Mouse (Mus musculus): ENCODE measurements around the gene Invs. TPM values are rescaled to one million over a fixed set of nuclear protein-coding genes. Genes with fewer than 3 reads are reported as not detected.

Invs gene
- polyA plus RNA-seq, 1 experiment from 2014 or later = 5.6 TPM

DNA sequence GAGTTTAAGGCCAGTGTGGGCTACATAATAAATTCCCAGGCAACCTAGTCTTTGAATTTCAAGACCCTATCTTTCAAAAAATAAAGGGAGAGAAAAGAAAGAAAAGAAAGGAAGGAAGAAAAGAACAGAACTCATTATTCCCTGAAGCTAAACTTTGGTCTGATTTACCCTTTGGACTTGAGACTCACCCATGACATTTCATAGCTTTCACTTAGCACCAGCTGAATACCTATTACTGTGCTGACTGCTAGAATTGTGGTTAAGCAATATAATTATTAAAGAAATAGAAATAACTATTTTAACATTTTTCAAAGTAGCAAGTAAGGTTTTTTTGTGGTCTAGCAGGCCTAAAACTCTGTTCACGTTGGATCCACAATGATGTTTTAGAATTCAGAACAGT lies 1.6 kb downstream of the Invs start:
- no peak overlapping the region for H3K4me3 ChIP-seq (ENCODE audit: low read depth, low read length)
- WGBS = 88% methylated on average over 1 of the region's 1 CpGs
- H3K4me2 ChIP-seq (ENCODE audit: low read depth, low read length) = no peak overlapping the region
- H3K27ac ChIP-seq (replicated peaks; ENCODE audit: low read depth, low read length) = no peak overlapping the region
- H3K36me3 ChIP-seq (replicated peaks; ENCODE audit: control insufficient read depth, insufficient read depth, low read depth, low read length) = no peaks in the 10 kb centered on the region
- no peak for ATAC-seq (replicated peaks; ENCODE audit: insufficient number of reproducible peaks, low FRiP score, low TSS enrichment, low read depth)
- no peaks in the 10 kb centered on the region for H3K27me3 ChIP-seq (ENCODE audit: control insufficient read depth, insufficient read depth, low read length)
- no peaks in the 10 kb centered on the region for H3K4me1 ChIP-seq (ENCODE audit: control insufficient read depth, insufficient read depth, low read length)
- H3K9me3 ChIP-seq (replicated peaks; ENCODE audit: control insufficient read depth, low read length) = no peaks in the 10 kb centered on the region
- H3K9ac ChIP-seq (replicated peaks; ENCODE audit: low read length) = no peak overlapping the region
- no peak for DNase-seq (ENCODE audit: low spot score)

DNA sequence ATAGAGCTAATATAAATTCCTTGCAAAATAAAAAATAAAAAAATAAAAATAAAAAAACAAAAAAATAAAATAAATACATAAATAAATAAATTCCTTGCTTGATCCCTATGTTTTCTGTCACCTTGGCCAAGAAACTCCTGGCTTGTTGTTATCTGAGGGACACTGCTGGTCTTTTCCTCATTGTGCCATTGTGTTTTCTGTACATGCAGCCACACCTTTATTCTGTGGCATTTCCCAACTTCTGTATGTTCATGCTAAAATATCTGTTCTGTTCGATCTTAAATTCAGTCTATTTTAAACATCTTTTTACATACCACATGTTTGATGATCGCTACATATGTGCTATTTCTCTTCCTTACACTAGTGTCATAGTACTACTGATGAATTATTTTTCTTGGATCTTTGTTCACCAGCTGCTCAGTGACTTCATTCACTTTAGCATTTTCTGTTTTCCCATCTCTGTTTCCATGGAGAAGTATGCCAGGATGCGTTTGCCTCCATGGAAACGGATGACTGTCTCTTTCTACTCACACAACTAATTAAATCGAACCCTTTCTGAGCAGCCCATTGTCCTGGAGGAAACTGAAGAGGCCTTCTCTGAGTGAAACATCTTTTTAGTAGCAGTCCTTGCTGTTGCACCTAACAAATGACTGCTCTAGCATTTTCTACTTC lies 7.7 kb downstream of the Invs start:
- Histone ChIP-seq H3K4me2 (ENCODE audit: low read depth, low read length) (no peak overlapping the region), H3K4me1 (ENCODE audit: control insufficient read depth, insufficient read depth, low read length) (no peaks in the 10 kb centered on the region), H3K4me3 (ENCODE audit: low read depth, low read length) (no peak overlapping the region), H3K27me3 (ENCODE audit: control insufficient read depth, insufficient read depth, low read length) (no peaks in the 10 kb centered on the region), H3K27ac (replicated peaks; ENCODE audit: low read depth, low read length) (no peak overlapping the region), H3K9ac (replicated peaks; ENCODE audit: low read length) (no peak overlapping the region), H3K9me3 (replicated peaks; ENCODE audit: control insufficient read depth, low read length) (no peaks in the 10 kb centered on the region), H3K36me3 (replicated peaks; ENCODE audit: control insufficient read depth, insufficient read depth, low read depth, low read length) (no peaks in the 10 kb centered on the region)
- 67% methylated on average over 5 of the region's 5 CpGs for WGBS
- DNase-seq (ENCODE audit: low spot score) (no peak), ATAC-seq (replicated peaks; ENCODE audit: insufficient number of reproducible peaks, low FRiP score, low TSS enrichment, low read depth) (no peak)

DNA sequence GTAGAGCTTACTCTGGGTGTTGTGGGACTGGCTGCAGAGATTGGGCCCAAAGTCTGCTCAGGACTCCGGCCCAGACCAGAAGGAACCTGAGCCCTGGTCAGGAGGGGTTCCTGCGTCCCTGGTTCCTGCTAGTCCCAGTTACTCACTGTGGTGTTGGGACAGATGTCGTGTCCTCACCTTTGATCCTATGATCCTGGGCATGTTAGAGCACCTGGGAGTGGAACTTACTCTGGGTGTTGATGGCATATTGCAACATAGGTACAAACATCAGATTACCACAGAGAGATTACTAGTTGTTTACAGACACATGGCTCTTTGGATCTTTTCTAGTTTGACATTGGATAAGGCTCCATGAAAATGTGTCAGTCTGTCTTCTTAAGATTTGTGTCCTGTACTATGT lies 35.3 kb downstream of the Invs start:
- DNase-seq (ENCODE audit: low spot score) (no peak), ATAC-seq (replicated peaks; ENCODE audit: insufficient number of reproducible peaks, low FRiP score, low TSS enrichment, low read depth) (no peak)
- no peak overlapping the region for H3K4me3 ChIP-seq (ENCODE audit: low read depth, low read length)
- H3K9ac ChIP-seq (replicated peaks; ENCODE audit: low read length) = no peak overlapping the region
- no peaks in the 10 kb centered on the region for H3K9me3 ChIP-seq (replicated peaks; ENCODE audit: control insufficient read depth, low read length)
- H3K36me3 ChIP-seq (replicated peaks; ENCODE audit: control insufficient read depth, insufficient read depth, low read depth, low read length) = no peaks in the 10 kb centered on the region
- H3K4me2 ChIP-seq (ENCODE audit: low read depth, low read length) = no peak overlapping the region
- WGBS = 88% methylated on average over 3 of the region's 3 CpGs
- H3K4me1 ChIP-seq (ENCODE audit: control insufficient read depth, insufficient read depth, low read length) = no peaks in the 10 kb centered on the region
- H3K27me3 ChIP-seq (ENCODE audit: control insufficient read depth, insufficient read depth, low read length) = no peaks in the 10 kb centered on the region
- H3K27ac ChIP-seq (replicated peaks; ENCODE audit: low read depth, low read length) = no peak overlapping the region

DNA sequence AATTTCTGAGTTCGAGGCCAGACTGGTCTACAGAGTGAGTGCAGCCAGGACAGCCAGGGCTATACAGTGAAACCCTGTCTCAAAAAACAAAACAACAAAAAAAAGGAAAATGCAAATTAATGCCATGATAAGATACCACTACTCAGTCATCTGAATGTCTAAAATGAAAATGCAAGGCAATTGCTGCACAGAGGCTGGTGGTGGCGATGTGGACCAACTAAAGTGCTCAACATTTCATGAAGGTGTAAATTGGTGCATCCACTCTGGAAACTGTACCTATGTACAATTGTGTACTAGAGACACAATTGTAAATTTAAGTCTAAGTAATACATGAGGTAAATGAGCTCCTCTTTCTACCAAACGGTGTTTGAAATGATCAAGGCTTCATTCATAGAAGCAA lies 36.5 kb downstream of the Invs start:
- no peaks in the 10 kb centered on the region for H3K4me1 ChIP-seq (ENCODE audit: control insufficient read depth, insufficient read depth, low read length)
- H3K4me2 ChIP-seq (ENCODE audit: low read depth, low read length) = no peak overlapping the region
- no peaks in the 10 kb centered on the region for H3K36me3 ChIP-seq (replicated peaks; ENCODE audit: control insufficient read depth, insufficient read depth, low read depth, low read length)
- WGBS = 88% methylated on average over 3 of the region's 3 CpGs
- no peaks in the 10 kb centered on the region for H3K27me3 ChIP-seq (ENCODE audit: control insufficient read depth, insufficient read depth, low read length)
- no peak overlapping the region for H3K9ac ChIP-seq (replicated peaks; ENCODE audit: low read length)
- H3K4me3 ChIP-seq (ENCODE audit: low read depth, low read length) = no peak overlapping the region
- H3K9me3 ChIP-seq (replicated peaks; ENCODE audit: control insufficient read depth, low read length) = no peaks in the 10 kb centered on the region
- ATAC-seq (replicated peaks; ENCODE audit: insufficient number of reproducible peaks, low FRiP score, low TSS enrichment, low read depth) (no peak), DNase-seq (ENCODE audit: low spot score) (no peak)
- no peak overlapping the region for H3K27ac ChIP-seq (replicated peaks; ENCODE audit: low read depth, low read length)

DNA sequence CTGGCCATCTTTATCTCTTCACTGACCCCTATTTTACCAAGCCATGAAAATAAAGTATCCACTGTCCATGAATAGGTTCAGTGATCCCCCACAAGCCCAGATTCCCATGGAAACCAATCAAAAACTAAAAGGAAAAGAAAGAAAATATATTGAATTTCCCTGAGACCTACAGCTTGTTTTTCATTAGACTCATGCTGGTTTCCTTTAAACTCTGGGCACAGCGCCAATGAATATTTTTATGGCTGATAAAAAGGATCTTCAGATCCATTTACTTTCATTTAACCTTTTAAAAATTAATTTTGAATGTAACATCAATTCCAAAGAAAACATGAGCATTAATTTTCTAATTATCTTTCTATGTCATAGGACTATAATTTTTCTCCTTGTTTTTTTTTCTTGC lies 41.7 kb downstream of the Invs start:
- Histone ChIP-seq H3K36me3 (replicated peaks; ENCODE audit: control insufficient read depth, insufficient read depth, low read depth, low read length) (no peaks in the 10 kb centered on the region), H3K4me1 (ENCODE audit: control insufficient read depth, insufficient read depth, low read length) (no peaks in the 10 kb centered on the region), H3K9me3 (replicated peaks; ENCODE audit: control insufficient read depth, low read length) (no peaks in the 10 kb centered on the region), H3K4me3 (ENCODE audit: low read depth, low read length) (no peak overlapping the region), H3K27me3 (ENCODE audit: control insufficient read depth, insufficient read depth, low read length) (no peaks in the 10 kb centered on the region), H3K27ac (replicated peaks; ENCODE audit: low read depth, low read length) (no peak overlapping the region), H3K4me2 (ENCODE audit: low read depth, low read length) (no peak overlapping the region), H3K9ac (replicated peaks; ENCODE audit: low read length) (no peak overlapping the region)
- WGBS = 83% methylated on average over 1 of the region's 1 CpGs
- DNase-seq (ENCODE audit: low spot score) (no peak), ATAC-seq (replicated peaks; ENCODE audit: insufficient number of reproducible peaks, low FRiP score, low TSS enrichment, low read depth) (no peak)

DNA sequence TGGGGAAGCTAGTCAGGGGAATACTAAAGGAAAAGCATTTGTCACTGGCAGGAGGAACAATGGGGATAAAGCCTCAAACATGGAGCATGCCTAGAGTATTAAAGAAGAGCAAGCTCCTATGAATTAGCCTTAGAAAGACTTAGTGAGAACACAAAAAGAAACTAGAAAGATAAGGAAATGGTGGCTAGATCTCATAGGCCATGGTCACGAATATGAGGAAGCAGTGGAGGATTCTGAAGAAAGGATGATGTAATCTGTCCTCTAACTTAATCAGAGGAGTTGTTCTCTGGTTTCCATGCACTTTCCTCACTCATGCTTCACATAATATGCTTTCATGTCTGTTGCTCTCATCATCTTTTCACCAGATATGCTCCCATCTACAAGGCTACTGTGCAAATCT lies 42.5 kb downstream of the Invs start:
- no peaks in the 10 kb centered on the region for H3K4me1 ChIP-seq (ENCODE audit: control insufficient read depth, insufficient read depth, low read length)
- WGBS = 70% methylated on average over 1 of the region's 1 CpGs
- DNase-seq (ENCODE audit: low spot score) = no peak
- no peak overlapping the region for H3K4me3 ChIP-seq (ENCODE audit: low read depth, low read length)
- H3K9me3 ChIP-seq (replicated peaks; ENCODE audit: control insufficient read depth, low read length) = no peaks in the 10 kb centered on the region
- no peaks in the 10 kb centered on the region for H3K27me3 ChIP-seq (ENCODE audit: control insufficient read depth, insufficient read depth, low read length)
- ATAC-seq (replicated peaks; ENCODE audit: insufficient number of reproducible peaks, low FRiP score, low TSS enrichment, low read depth) = no peak
- no peak overlapping the region for H3K9ac ChIP-seq (replicated peaks; ENCODE audit: low read length)
- H3K36me3 ChIP-seq (replicated peaks; ENCODE audit: control insufficient read depth, insufficient read depth, low read depth, low read length) = no peaks in the 10 kb centered on the region
- no peak overlapping the region for H3K4me2 ChIP-seq (ENCODE audit: low read depth, low read length)
- H3K27ac ChIP-seq (replicated peaks; ENCODE audit: low read depth, low read length) = no peak overlapping the region

DNA sequence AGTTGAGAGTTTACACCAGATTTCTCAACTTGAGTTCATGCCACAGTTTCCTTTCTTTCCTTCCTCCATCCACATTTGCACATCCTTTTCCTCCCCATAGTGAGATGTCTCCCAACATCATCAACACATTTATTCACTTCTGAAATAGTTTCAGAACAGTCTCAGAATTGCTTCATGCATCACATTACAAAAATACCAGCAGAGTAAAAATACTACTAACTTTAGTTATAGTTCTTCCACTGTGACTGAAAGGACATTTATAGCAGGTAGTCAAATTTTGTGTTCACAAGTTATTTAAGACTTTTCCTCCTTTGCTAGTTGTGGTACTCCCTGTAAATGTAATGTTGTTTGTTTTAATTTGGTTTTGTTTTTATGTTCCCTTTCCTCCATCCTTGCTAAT lies 47.6 kb downstream of the Invs start:
- Histone ChIP-seq H3K27ac (replicated peaks; ENCODE audit: low read depth, low read length) (no peak overlapping the region), H3K4me3 (ENCODE audit: low read depth, low read length) (no peak overlapping the region), H3K9me3 (replicated peaks; ENCODE audit: control insufficient read depth, low read length) (no peaks in the 10 kb centered on the region), H3K4me2 (ENCODE audit: low read depth, low read length) (no peak overlapping the region), H3K4me1 (ENCODE audit: control insufficient read depth, insufficient read depth, low read length) (no peaks in the 10 kb centered on the region), H3K27me3 (ENCODE audit: control insufficient read depth, insufficient read depth, low read length) (no peaks in the 10 kb centered on the region), H3K36me3 (replicated peaks; ENCODE audit: control insufficient read depth, insufficient read depth, low read depth, low read length) (no peaks in the 10 kb centered on the region), H3K9ac (replicated peaks; ENCODE audit: low read length) (no peak overlapping the region)
- DNase-seq (ENCODE audit: low spot score) = no peak
- no peak for ATAC-seq (replicated peaks; ENCODE audit: insufficient number of reproducible peaks, low FRiP score, low TSS enrichment, low read depth)

DNA sequence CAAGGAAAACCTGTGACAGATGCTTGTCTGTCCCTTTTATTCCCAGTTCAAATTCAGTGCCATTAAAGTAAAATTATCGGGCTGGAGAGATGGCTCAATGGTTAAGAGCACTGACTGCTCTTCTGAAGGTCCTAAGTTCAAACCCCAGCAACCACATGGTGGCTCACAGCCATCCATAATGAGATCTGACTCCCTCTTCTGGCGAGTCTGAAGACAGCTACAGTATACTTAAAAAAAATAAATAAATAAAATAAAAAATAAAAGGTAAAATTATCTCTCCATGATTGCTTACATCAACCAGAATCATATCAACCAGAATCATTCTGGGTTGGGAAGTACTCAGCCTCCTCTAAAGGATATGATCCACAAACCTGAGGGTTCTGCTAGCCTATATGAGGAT lies 48.5 kb downstream of the Invs start:
- ATAC-seq (replicated peaks; ENCODE audit: insufficient number of reproducible peaks, low FRiP score, low TSS enrichment, low read depth) (no peak), DNase-seq (ENCODE audit: low spot score) (no peak)
- Histone ChIP-seq H3K4me2 (ENCODE audit: low read depth, low read length) (no peak overlapping the region), H3K9ac (replicated peaks; ENCODE audit: low read length) (no peak overlapping the region), H3K36me3 (replicated peaks; ENCODE audit: control insufficient read depth, insufficient read depth, low read depth, low read length) (no peaks in the 10 kb centered on the region), H3K4me3 (ENCODE audit: low read depth, low read length) (no peak overlapping the region), H3K27me3 (ENCODE audit: control insufficient read depth, insufficient read depth, low read length) (no peaks in the 10 kb centered on the region), H3K4me1 (ENCODE audit: control insufficient read depth, insufficient read depth, low read length) (no peaks in the 10 kb centered on the region), H3K9me3 (replicated peaks; ENCODE audit: control insufficient read depth, low read length) (no peaks in the 10 kb centered on the region), H3K27ac (replicated peaks; ENCODE audit: low read depth, low read length) (no peak overlapping the region)
- 52% methylated on average over 2 of the region's 2 CpGs for WGBS
